Mouse (Mus musculus): Measurements from ENCODE around the gene Tmx2.

DNA sequence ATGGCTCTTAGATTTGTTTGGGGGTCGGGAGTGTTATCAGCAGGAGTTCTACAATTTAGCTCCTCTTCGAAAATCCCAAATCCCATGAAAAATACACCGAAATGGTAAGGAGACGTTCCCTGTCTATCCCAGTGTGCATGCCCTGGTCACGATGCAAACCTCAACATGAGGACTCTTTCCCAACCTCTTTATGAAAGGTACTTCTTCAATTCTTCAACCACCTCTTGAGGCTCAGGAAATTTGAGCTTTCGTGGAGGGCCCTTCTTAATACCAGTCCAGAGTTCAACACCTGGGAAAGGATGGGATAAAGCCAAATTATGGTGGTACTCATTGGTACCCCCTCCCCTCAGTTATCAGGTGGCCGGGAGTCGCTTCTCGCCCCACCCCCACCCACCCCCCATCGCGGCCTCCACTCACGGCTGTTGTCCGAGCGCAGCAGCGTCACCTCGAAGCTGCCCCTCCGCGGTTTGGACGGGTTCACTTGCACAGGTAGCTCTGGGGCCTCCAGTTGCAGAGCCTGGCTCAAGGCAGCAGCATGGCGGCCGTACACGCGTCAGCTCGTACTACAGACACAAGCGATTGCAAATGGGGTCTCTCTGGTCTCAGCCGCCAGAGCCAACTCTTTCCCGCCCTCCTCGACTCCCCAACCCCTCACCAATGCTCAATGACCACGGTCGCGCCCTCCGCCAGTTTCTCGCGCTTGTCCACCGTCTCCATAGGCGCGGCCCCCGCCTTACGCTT, 8.9 kb downstream of the Tmx2 start:
- TF ChIP-seq POLR2A (IDR thresholded peaks at IDR 0.05; ENCODE audit: insufficient read depth, low read depth, low read length) (no peak), CTCF (IDR thresholded peaks at IDR 0.05; ENCODE audit: insufficient read depth, low read depth, low read length) (no peak)
